Mouse (Mus musculus) layer of hippocampus, postnatal 25 days (tissue): ENCODE results near the gene Glipr1. TPM values are rescaled to one million over a fixed set of nuclear protein-coding genes. Genes with fewer than 3 reads are reported as not detected.

Experiments used
- DNase-seq, 2 experiments: peaks; one replicate each; pipeline ENCODE4 v3.0.0; 2022; ENCODE audit warnings: mixed read lengths in 2 of 2, low spot score in 1 of 2; ENCODE audit errors: extremely low spot score in 1 of 2
- total RNA-seq, 2 experiments: library from RNA; stranded (reverse); gene quantifications; 2 replicates each; pipeline ENCODE4 v1.2.3; 2021

Glipr1 gene
- total RNA-seq, 2 experiments from 2014 or later, result 2.6 to 3.0 TPM

DNA sequence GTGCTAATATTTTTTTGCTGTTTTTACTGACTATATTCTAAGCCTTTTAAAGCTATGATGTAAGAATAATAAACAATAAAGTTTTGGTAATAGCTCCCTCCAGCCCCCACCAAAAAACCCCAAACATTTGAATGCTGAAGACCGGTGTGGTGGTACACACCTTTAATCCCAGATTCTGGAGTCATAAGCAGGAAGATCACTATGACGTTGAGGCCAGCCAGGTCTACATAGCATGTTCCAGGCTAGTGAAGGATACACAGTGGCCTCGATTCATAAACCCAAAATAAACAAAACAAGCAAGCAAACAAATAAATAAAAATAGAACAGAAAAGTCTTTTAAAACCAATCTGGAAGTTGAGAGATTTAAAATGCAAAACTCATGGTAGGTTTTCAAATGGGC lies 30.5 kb downstream of the Glipr1 start:
- DNase-seq, result no peak

GRCm38 (mm10) chr10:111966394-111966793 lies 36.0 kb downstream of the Glipr1 start:
- DNase-seq, result no peak

DNA sequence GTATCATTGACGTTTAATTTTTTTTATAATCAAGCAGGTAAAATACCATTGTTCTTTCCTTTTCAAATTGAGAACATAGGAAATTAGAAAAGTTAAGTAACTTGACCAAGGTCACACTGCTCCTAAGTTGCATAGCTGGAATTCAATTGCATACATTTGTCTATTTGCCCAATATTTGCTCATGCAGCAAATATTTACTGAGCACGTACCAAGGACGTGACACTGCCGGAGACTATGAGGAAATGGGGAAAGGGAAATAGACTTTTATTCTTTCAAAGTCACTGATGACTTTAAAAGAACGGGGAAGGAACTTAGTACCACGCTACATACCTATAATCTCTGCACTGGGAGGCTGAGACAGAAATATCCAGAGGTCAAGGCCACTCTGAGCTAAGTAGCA lies 42.0 kb downstream of the Glipr1 start:
- no peak for DNase-seq

- no peak for DNase-seq
Observed at GRCm38 (mm10) chr10:111959353-111959752, 43.1 kb downstream of the Glipr1 start.

DNA sequence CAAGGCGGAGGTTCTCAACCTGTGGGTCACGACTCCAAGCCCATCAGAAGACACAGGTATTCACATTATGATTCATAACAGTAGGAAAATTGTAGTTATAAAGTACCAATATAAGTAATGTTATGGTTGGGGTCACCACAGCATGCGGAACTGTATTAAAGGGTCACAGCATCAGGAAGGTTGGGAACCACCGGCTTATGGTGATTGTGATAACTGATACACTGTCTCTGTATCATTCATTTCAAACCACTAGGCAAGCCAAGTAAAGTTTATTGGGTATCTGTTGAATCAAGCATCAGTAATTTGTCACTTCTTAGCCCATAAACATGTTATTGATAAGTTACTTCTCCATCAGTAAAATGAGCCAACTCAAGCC lies 44.4 kb downstream of the Glipr1 start:
- DNase-seq, result no peak

GRCm38 (mm10) chr10:111957271-111958045 lies 45.0 kb downstream of the Glipr1 start:
- DNase-seq, result peak; percentile 27 to 56

- DNase-seq, result no peak
Observed at GRCm38 (mm10) chr10:111955836-111956235, 46.6 kb downstream of the Glipr1 start.

DNA sequence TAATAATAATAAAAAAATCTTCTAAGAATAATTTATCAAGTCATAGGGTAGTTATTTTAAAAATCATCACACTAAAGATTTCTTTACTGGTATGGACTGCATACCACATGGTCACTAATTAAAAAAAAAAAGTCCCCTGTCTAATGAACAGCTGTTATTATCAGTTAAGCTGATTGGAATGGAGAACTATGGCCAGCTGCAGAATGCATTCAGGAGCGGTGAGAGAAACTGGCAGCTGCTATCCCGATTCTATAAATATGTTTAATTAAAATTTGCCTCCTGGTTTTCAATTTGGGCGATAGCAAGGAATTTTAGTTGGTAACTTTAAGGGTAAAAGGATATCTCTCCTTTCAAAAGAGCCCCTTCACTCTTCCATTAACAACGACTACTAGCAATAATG lies 53.4 kb downstream of the Glipr1 start:
- no peak for DNase-seq

- no peak for DNase-seq
Observed at GRCm38 (mm10) chr10:111948041-111948440, 54.4 kb downstream of the Glipr1 start.

DNA sequence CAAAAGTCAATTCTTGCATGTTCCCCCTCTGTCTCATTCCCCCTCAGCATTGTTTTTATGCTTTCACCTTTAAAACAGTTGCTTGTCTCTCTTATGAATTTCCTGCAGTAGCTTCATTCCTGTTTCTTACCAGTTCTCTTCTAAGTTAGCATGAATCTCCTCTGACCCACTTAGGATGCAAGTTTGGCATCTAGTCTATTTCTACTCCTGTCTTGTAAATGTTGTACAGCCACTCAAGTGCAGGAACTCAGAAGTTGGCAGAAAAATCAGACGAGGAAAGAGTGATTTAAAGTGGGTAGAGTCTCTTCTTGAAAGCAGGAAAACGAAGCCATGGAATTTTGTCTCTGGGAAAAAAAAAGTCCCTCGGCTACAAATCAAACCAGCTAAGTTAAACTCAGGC lies 56.9 kb downstream of the Glipr1 start:
- DNase-seq, result no peak

- no peak for DNase-seq
Observed at GRCm38 (mm10) chr10:111943026-111943425, 59.4 kb downstream of the Glipr1 start.

DNA sequence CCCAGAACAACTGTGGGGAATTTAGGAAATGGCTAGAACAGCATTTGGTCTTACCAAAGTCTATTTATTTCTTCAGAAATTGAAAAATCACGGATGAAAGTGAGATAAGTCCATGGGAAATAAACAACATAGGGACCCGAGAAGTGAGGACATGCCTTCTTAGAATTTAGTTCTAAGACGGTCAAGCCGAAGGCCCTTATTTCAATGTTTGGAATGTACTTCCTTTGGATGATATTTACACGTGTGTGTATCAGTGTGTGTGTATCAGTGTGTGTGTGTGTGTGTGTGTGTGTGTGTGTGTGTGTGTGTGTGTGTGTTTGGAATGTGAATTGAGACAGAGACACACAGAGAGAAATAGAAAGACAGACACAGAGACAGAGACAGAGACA lies 65.3 kb downstream of the Glipr1 start:
- DNase-seq, result no peak

GRCm38 (mm10) chr10:111936491-111937145 lies 65.8 kb downstream of the Glipr1 start:
- no peak for DNase-seq

DNA sequence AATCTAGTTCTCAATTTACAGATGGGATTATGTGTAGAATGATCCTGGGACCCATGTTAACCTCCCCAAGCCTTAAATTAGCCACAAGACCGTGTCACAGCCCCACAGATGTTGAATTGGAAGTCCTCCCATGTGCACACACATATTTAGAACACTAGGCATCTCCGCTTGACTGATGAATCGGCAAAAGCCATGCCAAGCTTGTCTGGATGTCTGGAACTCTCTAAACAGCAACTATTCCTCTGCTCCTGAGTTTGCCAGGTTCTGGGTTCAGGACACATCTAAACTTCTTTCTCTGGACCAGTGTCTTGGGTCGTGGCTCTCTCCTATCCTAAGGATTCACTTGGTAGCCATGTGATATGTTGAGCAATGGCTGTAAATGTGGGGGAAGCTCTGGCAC lies 66.4 kb downstream of the Glipr1 start:
- no peak for DNase-seq

Other genes with a start within 250 kb of the Glipr1 start
- 10 to 100 TPM; 38.1 to 38.6 TPM for gene Krr1, start 30.0 kb downstream of the Glipr1 start, total RNA-seq
- not detected for gene Glipr1l1, start 57.6 kb upstream of the Glipr1 start, total RNA-seq
- gene Glipr1l2, start 80.7 kb upstream of the Glipr1 start, total RNA-seq, result not detected
- not detected for gene Glipr1l3, start 157.7 kb upstream of the Glipr1 start, total RNA-seq
- under 1 TPM; 0.10 to 0.21 TPM for gene Caps2, start 161.0 kb upstream of the Glipr1 start, total RNA-seq